Mouse (Mus musculus): ENCODE data around the gene Atp7a.

- TF ChIP-seq NANOG (IDR thresholded peaks at IDR 0.05; ENCODE audit: borderline replicate concordance, low read length) (no peak), CTCF (conservative IDR thresholded peaks at IDR 0.05; ENCODE audit: low read length) (no peak)
Measured at GRCm38 (mm10) chrX:106114674-106115073, 87.6 kb downstream of the Atp7a start.
